Mouse (Mus musculus): Measurements from ENCODE around the gene Brdt. TPM values are rescaled to one million over a fixed set of nuclear protein-coding genes. Genes with fewer than 3 reads are reported as not detected.

Gene Brdt
- total RNA-seq, 2 experiments from 2014 or later, result 11.4 to 11.9 TPM

GRCm38 (mm10) chr5:107402436-107402835 lies 71.5 kb downstream of the Brdt start, which contains the start of gene Ephx4:
Gene Ephx4 (plus strand): TSS chr5:107402736.
- intact Hi-C loops (cut with DNase I), result no loop called here

DNA sequence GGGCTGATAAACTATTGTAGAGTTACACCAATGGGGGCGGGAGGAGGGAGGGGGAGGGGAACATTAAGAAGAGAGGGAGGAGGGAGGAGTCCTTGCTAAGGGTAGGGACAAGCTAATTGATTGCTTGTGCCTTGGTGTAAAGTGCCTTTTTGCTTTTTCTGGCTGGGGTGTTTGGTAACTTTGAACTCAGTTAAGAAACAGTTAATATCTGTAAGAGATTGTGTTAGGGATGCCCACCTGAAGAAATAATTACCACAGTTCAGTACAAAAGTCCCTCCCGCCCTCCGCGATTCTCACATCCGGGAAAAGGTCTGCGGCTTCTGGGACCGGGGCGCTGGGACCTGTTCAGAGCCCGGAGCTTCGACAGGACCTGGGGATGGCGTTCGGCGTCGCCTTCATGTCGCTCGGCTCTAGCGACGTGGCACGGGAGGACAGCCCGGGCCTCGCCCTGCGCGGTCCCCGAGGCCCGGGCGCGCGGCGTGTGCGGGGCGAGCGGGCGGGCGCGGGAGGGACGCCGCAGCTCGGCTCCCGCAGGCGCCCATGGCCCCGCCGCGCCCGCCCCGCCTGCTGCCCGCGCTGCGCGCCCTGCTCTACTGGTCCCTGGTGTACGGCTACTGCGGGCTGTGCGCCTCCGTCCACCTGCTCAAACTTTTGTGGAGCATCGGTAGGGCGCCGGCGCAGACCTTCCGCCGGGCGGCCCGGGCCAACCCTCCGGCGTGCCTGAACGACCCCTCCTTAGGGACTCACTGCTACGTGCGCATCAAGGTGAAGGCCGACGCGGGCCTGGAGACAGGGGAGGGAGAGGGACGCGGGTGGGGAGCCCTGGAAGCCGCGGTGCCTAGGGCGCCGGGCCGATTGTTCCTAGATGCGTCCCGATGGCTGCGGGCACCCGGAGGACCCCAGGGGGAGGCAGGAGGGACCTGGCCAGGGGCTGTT lies 72.3 kb downstream of the Brdt start:
- intact Hi-C loops (cut with DNase I), result no loop called here

More at GRCm38 (mm10) chr5:107402436-107402835, 71.5 kb downstream of the Brdt start, which contains the start of gene Ephx4:
- no peak for DNase-seq (ENCODE audit: extremely low spot score in 1 of 2, low spot score in 2 of 2)

DNA sequence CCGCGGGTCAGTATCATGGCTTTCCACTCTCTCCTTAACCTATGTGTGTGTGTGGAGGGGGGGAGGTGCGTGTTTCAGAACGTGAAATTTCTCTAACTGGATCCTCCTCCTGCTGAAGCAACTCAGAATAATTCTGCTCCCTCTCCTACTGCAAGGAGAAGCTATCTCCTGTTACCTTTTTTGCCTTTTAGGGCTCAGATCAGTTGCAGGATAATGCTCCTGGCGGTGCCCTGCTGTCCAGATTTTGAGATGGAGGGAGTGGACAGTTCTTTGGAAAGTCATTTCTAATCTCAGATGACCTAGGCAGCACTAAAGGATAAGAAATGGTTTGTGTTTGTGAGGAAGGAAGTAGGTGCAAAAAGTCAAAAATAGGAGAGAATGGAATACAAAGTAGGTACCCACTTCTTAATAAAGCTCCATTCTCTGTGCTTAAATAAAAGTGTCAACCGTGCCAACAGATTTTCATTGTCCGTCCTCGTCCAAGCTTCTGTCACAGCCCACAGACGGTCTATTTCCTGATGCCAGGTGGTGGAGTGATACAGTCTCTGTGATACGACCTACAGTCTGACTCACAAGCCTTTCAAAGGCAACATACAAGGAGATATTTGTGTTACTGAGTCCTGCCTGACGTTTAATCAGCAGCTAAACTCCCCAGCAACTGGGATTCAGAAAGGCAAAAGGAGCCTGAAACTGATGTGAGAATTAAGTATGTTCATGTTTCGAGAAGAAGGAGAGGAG lies 73.2 kb downstream of the Brdt start:
- no peak for DNase-seq (ENCODE audit: extremely low spot score in 1 of 2, low spot score in 2 of 2)
- intact Hi-C loops (cut with DNase I), result no loop called here

More for the DNA sequence above, 72.3 kb downstream of the Brdt start:
- peak in 1 of 2 experiments; percentile 55 for DNase-seq (ENCODE audit: extremely low spot score in 1 of 2, low spot score in 2 of 2)

DNA sequence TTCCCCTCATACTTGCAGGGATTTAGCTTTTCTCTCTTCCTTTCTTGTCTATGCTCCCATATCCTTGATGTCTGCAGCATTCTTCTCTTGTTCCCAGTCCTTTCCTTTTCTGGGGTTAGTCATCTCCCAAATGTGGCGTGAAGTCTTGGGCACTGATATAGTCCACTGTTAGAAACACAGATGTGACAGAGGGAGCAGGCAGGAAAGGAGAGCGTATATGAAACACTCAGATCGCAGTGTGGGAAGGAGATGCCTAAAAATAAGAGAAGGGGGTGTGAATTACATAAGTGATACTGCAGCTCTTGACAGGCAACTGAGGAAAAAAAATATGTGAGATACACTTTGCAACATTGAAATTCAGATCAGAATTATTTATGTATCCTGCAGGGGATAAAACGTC lies 74.4 kb downstream of the Brdt start:
- intact Hi-C loops (cut with DNase I), result no loop called here
- peak in 1 of 2 experiments; percentile 60 for DNase-seq (ENCODE audit: extremely low spot score in 1 of 2, low spot score in 2 of 2)

- no peak for DNase-seq (ENCODE audit: extremely low spot score in 1 of 2, low spot score in 2 of 2)
- intact Hi-C loops (cut with DNase I), result no loop called here
Measured at GRCm38 (mm10) chr5:107410305-107410704, 79.3 kb downstream of the Brdt start.

GRCm38 (mm10) chr5:107411326-107411725 lies 80.4 kb downstream of the Brdt start:
- intact Hi-C loops (cut with DNase I), result no loop called here
- DNase-seq (ENCODE audit: extremely low spot score in 1 of 2, low spot score in 2 of 2), result no peak

- intact Hi-C loops (cut with DNase I), result no loop called here
- DNase-seq (ENCODE audit: extremely low spot score in 1 of 2, low spot score in 2 of 2), result no peak
Measured at GRCm38 (mm10) chr5:107412285-107412684, 81.3 kb downstream of the Brdt start.

DNA sequence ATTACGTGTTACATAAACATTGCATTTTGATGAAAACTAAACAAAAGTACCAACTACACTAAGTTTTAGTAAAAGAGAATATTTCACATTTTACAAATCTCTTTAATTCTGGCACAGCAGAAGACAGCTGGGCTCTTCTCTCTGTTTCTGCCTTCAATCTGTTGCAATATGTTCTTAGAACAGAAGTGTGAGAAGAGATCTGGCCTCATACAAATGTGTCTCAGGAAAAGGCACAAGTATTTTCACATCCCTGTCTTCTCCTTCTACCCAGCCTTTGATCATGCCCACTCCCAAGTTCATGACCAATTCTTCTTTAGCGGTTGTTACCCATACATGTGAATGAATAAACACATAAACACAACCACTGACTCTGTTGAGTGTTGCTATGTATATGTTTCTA lies 84.1 kb downstream of the Brdt start:
- intact Hi-C loops (cut with DNase I), result no loop called here
- no peak for DNase-seq (ENCODE audit: extremely low spot score in 1 of 2, low spot score in 2 of 2)

DNA sequence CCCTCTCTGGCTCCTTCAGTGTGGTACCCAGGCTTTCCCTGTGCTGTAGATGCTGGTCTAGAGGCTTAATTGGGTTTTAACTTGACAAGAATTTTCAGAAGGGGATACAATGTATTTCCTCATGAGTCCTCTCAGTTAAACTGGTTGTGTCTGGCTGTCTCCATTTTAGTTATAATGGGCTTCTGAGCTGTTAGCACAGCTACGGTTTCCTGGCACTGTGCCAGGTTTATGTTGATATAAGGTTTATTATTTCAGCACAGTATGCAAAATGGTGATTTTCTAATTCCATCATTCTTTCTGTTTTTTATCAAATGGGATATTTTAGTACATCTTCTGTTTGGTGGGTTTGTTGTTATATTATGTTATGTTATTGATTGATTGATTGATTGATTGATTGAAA lies 90.7 kb downstream of the Brdt start:
- intact Hi-C loops (cut with DNase I), result no loop called here
- DNase-seq (ENCODE audit: extremely low spot score in 1 of 2, low spot score in 2 of 2), result no peak

DNA sequence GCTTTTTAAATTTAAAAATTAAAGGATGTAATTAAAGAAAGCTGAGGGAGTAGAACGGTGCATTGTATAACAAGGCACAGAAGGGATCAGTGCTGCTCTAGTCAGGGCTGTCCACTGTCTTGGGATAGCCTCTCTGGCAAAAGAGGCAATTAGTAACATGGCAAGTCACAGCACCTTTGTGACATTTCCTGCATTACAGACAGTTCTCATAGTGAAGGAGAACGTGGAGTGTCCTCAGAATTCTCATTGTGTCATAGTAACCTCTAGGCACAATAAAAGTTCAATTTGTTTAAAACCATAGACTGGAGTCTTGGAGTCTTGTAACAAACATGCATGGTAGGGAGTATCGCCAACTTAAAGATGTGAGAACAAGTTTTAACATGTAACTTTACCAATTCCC lies 100.3 kb downstream of the Brdt start, which contains the start of gene Lpcat2b:
Lpcat2b (plus strand) TSS at position 301 of the 400 bp plus-strand sequence.
- intact Hi-C loops (cut with DNase I), result no loop called here
- no peak for DNase-seq (ENCODE audit: extremely low spot score in 1 of 2, low spot score in 2 of 2)

- DNase-seq (ENCODE audit: extremely low spot score in 1 of 2, low spot score in 2 of 2), result no peak
- intact Hi-C loops (cut with DNase I), result no loop called here
Measured at GRCm38 (mm10) chr5:107434001-107434400, 103.0 kb downstream of the Brdt start.

- intact Hi-C loops (cut with DNase I), result no loop called here
- DNase-seq (ENCODE audit: extremely low spot score in 1 of 2, low spot score in 2 of 2), result no peak
Measured at GRCm38 (mm10) chr5:107436185-107436584, 105.2 kb downstream of the Brdt start.

Other genes with a start within 250 kb of the Brdt start
- gene Tgfbr3, start 41.5 kb upstream of the Brdt start, total RNA-seq (2021), result 1 to 10 TPM; 7.2 to 7.7 TPM
- gene Ephx4, start 71.6 kb downstream of the Brdt start, total RNA-seq (2021), result 10 to 100 TPM; 47.9 to 48.5 TPM
- gene Lpcat2b, start 100.4 kb downstream of the Brdt start, total RNA-seq (2021), result under 1 TPM in 1 of 2 experiments, not detected in 1; 0.19 TPM
- gene Btbd8, start 106.8 kb downstream of the Brdt start, total RNA-seq (2021), result 100 to 1,000 TPM; 113 to 116 TPM
- gene Gm42669, start 176.5 kb downstream of the Brdt start, total RNA-seq (2021), result under 1 TPM; 0.19 to 0.20 TPM
- 1 to 10 TPM; 1.0 to 1.2 TPM for gene 1700028K03Rik, start 203.6 kb downstream of the Brdt start, total RNA-seq (2021)